Mouse (Mus musculus): Measurements from ENCODE around the gene Sec63. TPM values are rescaled to one million over a fixed set of nuclear protein-coding genes. Genes with fewer than 3 reads are reported as not detected.

The Sec63 gene
- 17.6 and 18.0 TPM in 2 replicates for polyA plus RNA-seq (2014; fragmentation: Nextera tagmentation; extraction: Ambion mirVana)

DNA sequence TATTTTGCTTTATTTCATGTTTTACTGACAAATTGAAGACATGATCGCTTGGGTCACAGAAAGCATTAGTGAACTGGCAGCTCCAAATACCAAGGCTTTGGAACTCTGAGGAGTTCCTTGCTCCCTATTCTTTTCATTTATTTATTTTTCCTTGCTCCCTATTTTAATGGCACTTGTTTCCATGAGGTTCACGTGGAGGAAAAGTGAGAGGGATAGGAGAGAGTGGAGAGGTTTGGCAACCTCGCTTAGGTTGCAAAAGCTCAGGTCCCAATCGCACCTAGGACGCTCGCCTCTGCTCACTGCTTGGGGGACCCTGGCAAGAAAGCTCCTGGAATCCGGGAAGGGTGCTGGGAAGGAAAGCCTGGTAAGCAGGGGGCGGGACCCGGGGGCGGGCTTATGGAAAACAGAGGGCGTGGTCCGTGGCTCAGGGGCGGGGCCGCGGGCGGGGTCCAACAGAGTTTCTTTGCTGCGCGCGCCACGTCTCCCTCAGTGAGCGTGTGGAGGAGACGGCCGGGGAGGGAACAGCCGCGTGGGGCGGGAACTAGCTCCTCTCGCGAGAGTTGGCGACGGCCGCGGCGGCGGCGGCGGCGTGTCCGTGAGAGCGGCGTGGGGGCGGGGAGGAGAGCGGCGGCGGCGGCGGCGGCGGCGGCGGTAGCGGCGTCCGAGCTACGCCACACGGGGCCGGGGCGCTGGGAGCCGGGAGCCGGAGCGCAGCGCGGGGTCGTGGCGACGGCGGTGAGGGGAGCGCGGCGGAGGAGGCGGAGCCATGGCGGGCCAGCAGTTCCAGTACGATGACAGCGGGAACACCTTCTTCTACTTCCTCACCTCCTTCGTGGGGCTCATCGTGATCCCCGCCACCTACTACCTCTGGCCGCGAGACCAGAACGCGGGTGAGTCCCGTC, at the start of gene Sec63:
Sec63 (plus strand) TSS at position 498 of the 902 bp plus-strand sequence.
- H3K27ac ChIP-seq (ENCODE audit: low read depth, low read length), result peak within 1 kb of the TSS; percentile 92
- peak within 1 kb of the TSS; percentile 88 for H3K4me2 ChIP-seq (ENCODE audit: low read depth, low read length)
- no peaks in the 10 kb centered on the region for H3K36me3 ChIP-seq (ENCODE audit: control insufficient read depth, insufficient read depth, low read length)
- H3K4me1 ChIP-seq (ENCODE audit: control insufficient read depth, insufficient read depth, low read length), result peaks cover 24% of the 10 kb centered on the region
- peak within 1 kb of the TSS; percentile 93 for H3K9ac ChIP-seq (replicated peaks; ENCODE audit: low read depth, low read length)
- ATAC-seq (ENCODE audit: low read depth), result peak; percentile 97
- no peaks in the 10 kb centered on the region for H3K9me3 ChIP-seq (ENCODE audit: control insufficient read depth, low read length)
- under 1% methylated on average over 57 of the region's 81 CpGs for WGBS
- H3K4me3 ChIP-seq (ENCODE audit: low read depth, low read length), result peak within 1 kb of the TSS; percentile 75
- H3K27me3 ChIP-seq (ENCODE audit: control insufficient read depth, insufficient read depth, low read length), result no peaks in the 10 kb centered on the region

DNA sequence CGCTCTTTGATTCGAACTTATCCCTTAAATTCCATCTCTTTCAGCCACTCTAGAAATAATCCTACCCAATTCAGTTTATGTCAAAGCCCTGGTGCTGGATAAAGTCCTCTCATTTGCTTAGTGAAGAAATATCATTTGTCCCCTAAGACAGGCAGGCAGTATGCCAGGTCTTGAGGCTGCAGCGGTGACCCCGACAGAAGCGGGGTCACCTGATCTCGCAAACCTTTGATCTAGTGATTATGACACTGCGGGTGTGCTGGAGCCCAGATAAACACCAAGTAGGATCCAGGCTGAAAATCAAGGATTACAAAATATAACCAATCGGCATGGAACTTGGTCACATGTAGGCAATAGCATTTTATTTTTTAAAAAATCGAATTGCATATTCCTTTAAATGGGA, 46.6 kb upstream of the Sec63 start:
- Histone ChIP-seq H3K36me3 (ENCODE audit: control insufficient read depth, insufficient read depth, low read length) (no peaks in the 10 kb centered on the region), H3K9ac (replicated peaks; ENCODE audit: low read depth, low read length) (no peak overlapping the region), H3K4me3 (ENCODE audit: low read depth, low read length) (no peak overlapping the region), H3K4me2 (ENCODE audit: low read depth, low read length) (no peak overlapping the region), H3K27ac (ENCODE audit: low read depth, low read length) (no peak overlapping the region), H3K4me1 (ENCODE audit: control insufficient read depth, insufficient read depth, low read length) (no peaks in the 10 kb centered on the region), H3K9me3 (ENCODE audit: control insufficient read depth, low read length) (no peaks in the 10 kb centered on the region), H3K27me3 (ENCODE audit: control insufficient read depth, insufficient read depth, low read length) (no peaks in the 10 kb centered on the region)
- no peak for ATAC-seq (ENCODE audit: low read depth)
- WGBS, result 18% methylated on average over 9 of the region's 9 CpGs

DNA sequence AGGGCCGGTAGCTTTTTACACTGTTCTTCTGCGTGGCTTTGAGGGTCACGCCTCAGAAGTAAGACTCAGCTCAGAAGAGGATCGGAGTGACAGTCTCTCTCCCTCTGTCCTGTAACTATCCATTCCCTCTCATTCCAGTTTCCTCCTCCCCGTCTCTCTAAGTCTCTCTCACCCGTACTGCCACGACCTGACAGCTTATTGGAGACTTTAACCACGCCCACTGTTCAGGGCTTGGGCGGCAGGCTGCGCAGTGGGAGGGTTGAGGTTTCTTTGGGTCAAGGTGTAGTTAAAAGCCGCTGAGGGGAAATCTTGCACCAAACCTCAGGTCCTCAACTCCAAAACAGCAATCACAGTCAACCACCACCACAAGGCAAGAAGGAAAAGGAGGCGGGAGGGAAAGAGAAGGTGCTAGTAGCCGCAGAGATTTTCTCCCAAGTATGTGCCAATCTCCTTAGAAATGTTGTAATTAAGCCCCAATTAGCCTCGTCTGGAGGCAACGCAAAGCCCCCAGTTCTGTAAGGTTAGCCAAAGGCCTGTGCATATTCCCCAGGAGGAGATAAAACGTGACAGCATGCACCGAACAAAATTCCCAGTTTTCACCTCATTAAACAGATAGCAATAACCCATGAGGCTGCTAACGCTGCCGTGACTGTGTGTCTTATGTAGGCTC, 45.8 kb upstream of the Sec63 start:
- no peaks in the 10 kb centered on the region for H3K9me3 ChIP-seq (ENCODE audit: control insufficient read depth, low read length)
- no peak overlapping the region for H3K4me3 ChIP-seq (ENCODE audit: low read depth, low read length)
- no peaks in the 10 kb centered on the region for H3K36me3 ChIP-seq (ENCODE audit: control insufficient read depth, insufficient read depth, low read length)
- H3K27ac ChIP-seq (ENCODE audit: low read depth, low read length), result no peak overlapping the region
- WGBS, result 10% methylated on average over 19 of the region's 19 CpGs
- peak overlapping the region; percentile 34 for H3K4me2 ChIP-seq (ENCODE audit: low read depth, low read length)
- ATAC-seq (ENCODE audit: low read depth), result no peak; the same call in 1 of the 2 replicates
- H3K27me3 ChIP-seq (ENCODE audit: control insufficient read depth, insufficient read depth, low read length), result no peaks in the 10 kb centered on the region
- no peak overlapping the region for H3K9ac ChIP-seq (replicated peaks; ENCODE audit: low read depth, low read length)
- H3K4me1 ChIP-seq (ENCODE audit: control insufficient read depth, insufficient read depth, low read length), result no peaks in the 10 kb centered on the region

DNA sequence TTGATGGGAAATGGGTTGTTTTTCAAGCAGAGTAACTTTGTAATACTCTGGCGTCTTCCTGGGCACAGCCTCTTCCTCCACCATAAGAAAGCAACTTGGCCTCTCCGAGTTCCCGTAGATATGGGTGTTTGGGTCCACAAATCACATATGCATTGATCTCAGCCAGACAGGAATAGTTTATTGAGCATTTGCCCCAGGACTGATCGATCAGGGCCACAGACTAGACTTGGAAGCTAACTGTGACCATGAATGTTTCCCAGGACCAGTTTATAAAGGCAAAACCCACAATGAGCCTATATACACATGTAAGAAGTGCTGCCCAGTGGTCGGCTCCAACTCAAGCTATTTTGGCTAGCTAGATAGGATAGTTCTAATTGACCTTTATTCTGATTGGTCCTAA, 39.2 kb upstream of the Sec63 start:
- 89% methylated on average over 5 of the region's 5 CpGs for WGBS
- H3K4me3 ChIP-seq (ENCODE audit: low read depth, low read length), result no peak overlapping the region
- H3K4me1 ChIP-seq (ENCODE audit: control insufficient read depth, insufficient read depth, low read length), result no peaks in the 10 kb centered on the region
- H3K36me3 ChIP-seq (ENCODE audit: control insufficient read depth, insufficient read depth, low read length), result no peaks in the 10 kb centered on the region
- H3K9ac ChIP-seq (replicated peaks; ENCODE audit: low read depth, low read length), result no peak overlapping the region
- H3K4me2 ChIP-seq (ENCODE audit: low read depth, low read length), result no peak overlapping the region
- H3K27ac ChIP-seq (ENCODE audit: low read depth, low read length), result no peak overlapping the region
- no peak for ATAC-seq (ENCODE audit: low read depth)
- no peaks in the 10 kb centered on the region for H3K27me3 ChIP-seq (ENCODE audit: control insufficient read depth, insufficient read depth, low read length)
- H3K9me3 ChIP-seq (ENCODE audit: control insufficient read depth, low read length), result no peaks in the 10 kb centered on the region

DNA sequence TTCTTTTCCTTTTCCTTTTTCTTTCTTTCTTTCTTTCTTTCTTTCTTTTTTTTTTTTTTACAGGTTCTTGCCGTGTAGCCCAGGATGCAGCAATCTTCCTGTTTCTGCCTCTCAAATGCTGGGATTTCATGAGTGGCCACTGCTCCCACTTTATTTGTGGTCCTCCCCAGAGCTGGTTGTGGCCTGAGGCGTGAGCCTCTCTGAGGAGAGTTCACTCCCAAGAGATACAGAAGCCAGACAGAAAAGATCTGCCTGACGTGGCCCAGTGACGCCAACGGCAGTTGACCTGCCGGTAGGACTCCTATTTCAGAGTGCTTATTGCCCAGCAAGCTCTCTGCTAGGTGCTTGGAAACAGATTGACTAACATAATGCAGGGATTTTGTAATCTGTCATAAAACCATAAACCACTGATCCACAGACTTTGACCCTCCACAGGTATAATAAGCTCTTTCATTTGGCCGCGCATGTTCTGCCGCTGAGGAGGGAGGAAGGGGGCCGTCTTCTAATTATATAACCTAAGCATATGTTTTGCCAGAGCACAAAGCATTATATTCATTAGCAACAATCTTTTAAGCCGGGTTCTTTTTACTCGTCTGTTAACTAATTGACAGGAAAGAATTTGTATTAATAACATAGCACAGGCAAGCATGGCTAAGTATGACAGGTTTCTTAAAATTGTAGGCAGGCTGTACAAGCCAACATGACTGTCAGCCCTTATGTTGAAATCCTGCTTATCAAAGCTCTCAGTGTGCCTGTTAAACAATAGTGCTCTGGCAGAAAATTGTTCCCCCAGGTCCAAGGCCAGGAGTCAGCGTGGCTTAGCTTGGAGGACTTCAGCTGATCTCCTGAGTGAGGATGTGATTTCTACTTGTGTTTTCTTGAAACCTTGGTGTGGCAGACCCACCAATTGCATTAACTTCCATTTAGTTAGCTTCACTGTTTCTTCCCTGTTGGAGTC, 37.7 kb upstream of the Sec63 start:
- no peak for ATAC-seq (ENCODE audit: low read depth)
- Histone ChIP-seq H3K4me2 (ENCODE audit: low read depth, low read length) (no peak overlapping the region), H3K9me3 (ENCODE audit: control insufficient read depth, low read length) (no peaks in the 10 kb centered on the region), H3K36me3 (ENCODE audit: control insufficient read depth, insufficient read depth, low read length) (no peaks in the 10 kb centered on the region), H3K27me3 (ENCODE audit: control insufficient read depth, insufficient read depth, low read length) (no peaks in the 10 kb centered on the region), H3K4me1 (ENCODE audit: control insufficient read depth, insufficient read depth, low read length) (no peaks in the 10 kb centered on the region), H3K9ac (replicated peaks; ENCODE audit: low read depth, low read length) (no peak overlapping the region), H3K4me3 (ENCODE audit: low read depth, low read length) (no peak overlapping the region), H3K27ac (ENCODE audit: low read depth, low read length) (no peak overlapping the region)
- 58% methylated on average over 13 of the region's 13 CpGs for WGBS

DNA sequence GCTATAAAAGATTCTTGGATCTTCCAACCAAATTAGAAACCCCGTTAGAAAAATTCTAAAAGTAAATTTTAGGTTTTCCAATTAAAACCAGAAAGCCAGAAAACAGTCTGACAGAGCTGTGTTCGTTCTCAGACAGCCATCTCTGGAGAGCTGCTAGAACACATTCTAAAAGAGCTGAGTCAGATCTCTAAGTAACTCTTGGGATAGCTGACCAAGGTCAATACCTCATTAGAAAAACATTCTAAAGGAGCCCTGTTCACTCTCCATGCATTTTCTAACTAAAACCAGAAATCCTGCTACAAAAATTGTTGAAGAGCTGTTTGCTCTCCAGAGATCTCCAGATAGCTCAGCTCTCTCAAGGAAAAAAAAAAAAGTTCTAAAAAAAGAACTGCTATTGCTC, 31.7 kb upstream of the Sec63 start:
- H3K27ac ChIP-seq (ENCODE audit: low read depth, low read length), result no peak overlapping the region
- H3K9me3 ChIP-seq (ENCODE audit: control insufficient read depth, low read length), result no peaks in the 10 kb centered on the region
- ATAC-seq (ENCODE audit: low read depth), result no peak
- H3K4me3 ChIP-seq (ENCODE audit: low read depth, low read length), result no peak overlapping the region
- no peaks in the 10 kb centered on the region for H3K27me3 ChIP-seq (ENCODE audit: control insufficient read depth, insufficient read depth, low read length)
- no peak overlapping the region for H3K4me2 ChIP-seq (ENCODE audit: low read depth, low read length)
- H3K4me1 ChIP-seq (ENCODE audit: control insufficient read depth, insufficient read depth, low read length), result no peaks in the 10 kb centered on the region
- H3K36me3 ChIP-seq (ENCODE audit: control insufficient read depth, insufficient read depth, low read length), result no peaks in the 10 kb centered on the region
- no peak overlapping the region for H3K9ac ChIP-seq (replicated peaks; ENCODE audit: low read depth, low read length)
- 78% methylated on average over 2 of the region's 2 CpGs for WGBS

DNA sequence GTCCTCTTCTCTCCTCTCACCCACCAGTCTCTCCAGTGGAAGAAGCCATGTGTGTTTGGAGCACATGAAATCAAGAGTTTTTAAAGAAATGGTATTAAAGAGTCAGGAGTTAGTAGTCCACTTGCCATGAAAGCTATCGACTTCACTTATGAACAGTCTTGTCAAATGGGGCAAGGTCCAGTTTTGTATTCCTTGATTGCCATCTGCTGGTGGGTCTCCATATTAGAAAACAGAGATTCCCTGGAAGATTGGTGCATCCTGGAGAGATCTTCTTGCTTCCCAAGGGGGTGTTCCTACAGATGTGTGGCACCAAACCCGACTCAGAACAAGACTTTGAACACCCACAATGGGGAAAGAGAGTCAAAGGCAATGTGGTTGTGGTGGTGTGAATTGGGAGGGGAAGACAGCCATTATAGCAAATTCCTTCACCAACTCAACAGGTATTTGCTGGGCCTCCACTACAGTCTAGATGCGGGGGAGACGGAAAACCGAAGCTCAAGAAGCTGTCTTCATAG, 26.7 kb upstream of the Sec63 start:
- WGBS, result 65% methylated on average over 5 of the region's 5 CpGs
- ATAC-seq (ENCODE audit: low read depth), result no peak
- no peak overlapping the region for H3K27ac ChIP-seq (ENCODE audit: low read depth, low read length)

DNA sequence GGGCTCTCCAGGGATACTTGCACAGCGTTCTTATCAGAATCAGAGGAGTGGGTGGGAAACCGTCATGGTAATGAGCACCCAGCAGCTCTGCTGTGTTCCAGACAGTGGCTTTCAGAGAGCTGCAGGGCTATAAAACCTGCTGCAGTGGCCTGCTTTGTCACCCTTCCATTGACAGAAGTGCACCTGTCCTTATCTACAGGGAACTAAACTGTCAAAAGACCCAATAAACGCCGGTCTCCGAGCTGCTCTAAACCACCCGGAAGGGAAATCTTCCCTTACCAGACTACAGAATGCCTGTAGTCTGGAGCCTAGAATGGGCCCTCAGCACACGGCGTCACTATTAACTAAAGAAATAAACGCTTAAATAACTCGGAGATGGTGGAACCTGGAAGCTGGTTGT, 9.5 kb upstream of the Sec63 start:
- H3K36me3 ChIP-seq (ENCODE audit: control insufficient read depth, insufficient read depth, low read length), result no peaks in the 10 kb centered on the region
- H3K9ac ChIP-seq (replicated peaks; ENCODE audit: low read depth, low read length), result no peak overlapping the region
- no peak overlapping the region for H3K4me2 ChIP-seq (ENCODE audit: low read depth, low read length)
- no peak overlapping the region for H3K4me3 ChIP-seq (ENCODE audit: low read depth, low read length)
- H3K9me3 ChIP-seq (ENCODE audit: control insufficient read depth, low read length), result no peaks in the 10 kb centered on the region
- 27% methylated on average over 10 of the region's 10 CpGs for WGBS
- no peak for ATAC-seq (ENCODE audit: low read depth)
- no peak overlapping the region for H3K27ac ChIP-seq (ENCODE audit: low read depth, low read length)
- H3K27me3 ChIP-seq (ENCODE audit: control insufficient read depth, insufficient read depth, low read length), result no peaks in the 10 kb centered on the region
- H3K4me1 ChIP-seq (ENCODE audit: control insufficient read depth, insufficient read depth, low read length), result no peaks in the 10 kb centered on the region

More for the DNA sequence above, 26.7 kb upstream of the Sec63 start:
- Histone ChIP-seq H3K4me1 (ENCODE audit: control insufficient read depth, insufficient read depth, low read length) (no peaks in the 10 kb centered on the region), H3K4me2 (ENCODE audit: low read depth, low read length) (no peak overlapping the region), H3K9me3 (ENCODE audit: control insufficient read depth, low read length) (no peaks in the 10 kb centered on the region), H3K9ac (replicated peaks; ENCODE audit: low read depth, low read length) (no peak overlapping the region), H3K27me3 (ENCODE audit: control insufficient read depth, insufficient read depth, low read length) (no peaks in the 10 kb centered on the region), H3K36me3 (ENCODE audit: control insufficient read depth, insufficient read depth, low read length) (no peaks in the 10 kb centered on the region), H3K4me3 (ENCODE audit: low read depth, low read length) (no peak overlapping the region)
